Mouse (Mus musculus) C2C12 (cell line): Measurements from ENCODE around the gene Nav2. TPM values are rescaled to one million over a fixed set of nuclear protein-coding genes. Genes with fewer than 3 reads are reported as not detected.

Source experiments
- H3K27me3 ChIP-seq: one replicate; pipeline ENCODE4 v1.6.1; 2011; ENCODE audit not compliant: control insufficient read depth, insufficient read depth, insufficient read length
- H3K36me3 ChIP-seq: one replicate; pipeline ENCODE4 v1.6.1; 2011; ENCODE audit not compliant: control insufficient read depth, insufficient read depth
- H3K4me3 ChIP-seq: one replicate; pipeline ENCODE4 v1.5.1; 2011; ENCODE audit warnings: mild to moderate bottlenecking, control low read depth; ENCODE audit not compliant: poor library complexity, insufficient read depth, severe bottlenecking
- H3K79me2 ChIP-seq: one replicate; pipeline ENCODE4 v1.6.1; 2011; ENCODE audit not compliant: control insufficient read depth, insufficient read depth
- H3K79me3 ChIP-seq: one replicate; pipeline ENCODE4 v1.6.1; 2011; ENCODE audit warnings: low read depth, control low read depth
- H3ac ChIP-seq: one replicate; pipeline ENCODE3; 2011; ENCODE audit warnings: low read depth; ENCODE audit not compliant: control insufficient read depth, insufficient read length
- CEBPB ChIP-seq: IDR thresholded peaks from one replicate; pipeline ENCODE4 v1.6.1; 2011; ENCODE audit warnings: low read depth, mild to moderate bottlenecking, control low read depth, moderate library complexity
- CTCF ChIP-seq: IDR thresholded peaks from one replicate; pipeline ENCODE4 v1.5.1; 2011; ENCODE audit not compliant: control insufficient read depth, insufficient read depth, insufficient read length
- FOSL1 ChIP-seq: IDR thresholded peaks from one replicate; pipeline ENCODE4 v1.8.0; 2011; ENCODE audit warnings: mild to moderate bottlenecking, low read length; ENCODE audit not compliant: poor library complexity, insufficient read depth, severe bottlenecking
- MAX ChIP-seq: IDR thresholded peaks from one replicate; pipeline ENCODE4 v1.6.1; 2011; ENCODE audit warnings: mild to moderate bottlenecking, control low read depth
- MYOD1 ChIP-seq: IDR thresholded peaks from one replicate; pipeline ENCODE4 v1.6.1; 2011; ENCODE audit warnings: low read depth; ENCODE audit not compliant: control insufficient read depth, insufficient read length
- MYOG ChIP-seq: IDR thresholded peaks from one replicate; pipeline ENCODE4 v1.6.1; 2011; ENCODE audit not compliant: control insufficient read depth, insufficient read length; ENCODE audit errors: extremely low read depth
- USF1 ChIP-seq: IDR thresholded peaks from one replicate; pipeline ENCODE4 v1.6.1; 2011; ENCODE audit warnings: low read depth, mild to moderate bottlenecking, control low read depth, moderate library complexity
- polyA plus RNA-seq: library from polyadenylated mRNA; unstranded; fragments of >200 nt; fragmentation: generic; extraction: Trizol; gene quantifications from one replicate; pipeline ENCODE4 v1.2.1, GENCODE M21; 2012; ENCODE audit warnings: missing spikeins

Nav2 gene
- polyA plus RNA-seq, 1 experiment = 4.7 TPM

- no peaks in the 10 kb centered on the region for H3K27me3 ChIP-seq
- H3K79me2 ChIP-seq = peaks cover 6% of the 10 kb centered on the region
- H3ac ChIP-seq = no peak overlapping the region
- peaks cover 4% of the 10 kb centered on the region for H3K79me3 ChIP-seq
- H3K4me3 ChIP-seq = no peak overlapping the region
- no peak for TF ChIP-seq CTCF
- no peak for TF ChIP-seq FOSL1
- no peak for TF ChIP-seq CEBPB
- no peak for TF ChIP-seq USF1
- TF ChIP-seq MAX = no peak
- no peak for TF ChIP-seq MYOG
- H3K36me3 ChIP-seq = no peaks in the 10 kb centered on the region
These were observed 411.5 kb downstream of the Nav2 start for GRCm38 (mm10) chr7:49319981-49320380.

DNA sequence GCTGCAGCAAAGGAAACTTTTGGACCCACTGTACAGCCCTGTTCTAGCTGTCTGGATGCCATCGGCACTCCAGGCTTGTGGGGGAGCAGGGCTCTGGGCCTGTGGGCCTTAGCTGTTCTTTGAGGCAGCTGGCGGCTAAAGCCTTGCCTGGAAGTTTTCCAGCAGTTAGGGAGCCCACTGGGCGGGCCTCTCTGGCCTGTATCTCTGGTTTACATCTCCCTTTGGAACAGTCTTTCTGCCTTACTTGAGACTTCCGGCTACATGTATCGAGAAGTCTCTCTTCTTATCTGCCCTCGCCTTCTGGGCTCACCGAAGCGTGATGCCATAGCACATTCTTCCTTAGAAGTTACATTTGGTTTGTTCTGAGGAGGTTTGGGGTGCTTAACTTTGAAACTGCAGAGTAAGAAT is 412.6 kb downstream of the Nav2 start:
- no peak for TF ChIP-seq CTCF
- TF ChIP-seq USF1 = no peak
- no peak for TF ChIP-seq CEBPB
- TF ChIP-seq MYOD1 = no peak
- no peak for TF ChIP-seq MYOG
- no peak for TF ChIP-seq FOSL1
- TF ChIP-seq MAX = no peak
- Histone ChIP-seq H3K79me2 (peaks cover 6% of the 10 kb centered on the region), H3K4me3 (no peak overlapping the region), H3K36me3 (no peaks in the 10 kb centered on the region), H3K79me3 (peaks cover 4% of the 10 kb centered on the region), H3K27me3 (no peaks in the 10 kb centered on the region), H3ac (no peak overlapping the region)

DNA sequence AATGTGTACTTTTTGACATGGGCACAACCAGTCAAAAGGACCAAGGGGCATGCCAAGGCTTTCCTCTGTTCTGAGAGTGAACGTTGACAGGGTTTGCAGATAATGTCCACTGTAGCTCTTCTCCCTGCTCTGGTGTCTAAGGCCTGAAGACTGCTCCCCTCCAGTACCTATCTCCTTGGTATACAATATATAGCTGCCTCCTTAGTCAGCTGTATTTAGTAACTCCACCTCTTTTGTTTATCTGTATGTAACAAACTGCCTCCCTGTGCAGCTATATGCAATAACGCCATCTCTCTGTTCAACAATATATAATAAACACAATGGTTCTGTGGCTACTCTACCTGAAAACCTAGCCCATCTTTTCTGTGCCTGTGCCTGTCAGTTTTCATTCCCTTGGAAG is 413.7 kb downstream of the Nav2 start:
- Histone ChIP-seq H3K4me3 (no peak overlapping the region), H3K36me3 (no peaks in the 10 kb centered on the region), H3K79me3 (peaks cover 4% of the 10 kb centered on the region), H3K27me3 (no peaks in the 10 kb centered on the region), H3K79me2 (peaks cover 8% of the 10 kb centered on the region), H3ac (no peak overlapping the region)
- TF ChIP-seq MAX (no peak), CTCF (no peak), CEBPB (no peak), MYOG (no peak), FOSL1 (no peak), USF1 (no peak), MYOD1 (no peak)

DNA sequence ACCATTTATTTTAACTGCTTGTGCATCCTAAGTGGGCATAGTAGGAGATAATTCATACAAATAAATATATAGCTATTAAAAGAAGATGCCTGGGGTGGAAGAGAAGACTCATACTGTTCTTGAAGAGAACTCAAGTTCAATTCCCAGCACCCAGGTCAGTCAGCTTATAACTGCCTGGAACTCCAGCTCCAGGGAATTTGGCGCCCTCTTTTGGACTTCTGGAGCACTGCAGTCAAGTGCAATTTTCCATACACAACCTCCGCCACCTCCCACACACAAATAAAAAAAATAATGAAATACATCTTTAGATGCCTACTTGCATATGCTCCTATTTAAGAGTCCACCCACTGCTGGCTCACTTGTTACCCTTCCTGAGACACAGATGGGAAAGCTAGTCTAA is 416.1 kb downstream of the Nav2 start:
- H3K79me3 ChIP-seq = peaks cover 4% of the 10 kb centered on the region
- no peaks in the 10 kb centered on the region for H3K36me3 ChIP-seq
- H3K27me3 ChIP-seq = no peaks in the 10 kb centered on the region
- TF ChIP-seq FOSL1 (no peak), CTCF (no peak), MAX (no peak), MYOD1 (no peak), USF1 (no peak), MYOG (no peak), CEBPB (no peak)
- H3K4me3 ChIP-seq = no peak overlapping the region
- H3ac ChIP-seq = no peak overlapping the region
- peaks cover 15% of the 10 kb centered on the region for H3K79me2 ChIP-seq

- TF ChIP-seq CTCF (no peak), MYOD1 (no peak), CEBPB (no peak), FOSL1 (no peak), USF1 (no peak), MYOG (no peak), MAX (no peak)
- Histone ChIP-seq H3K4me3 (no peak overlapping the region), H3K79me3 (peaks cover 4% of the 10 kb centered on the region), H3K79me2 (peaks cover 22% of the 10 kb centered on the region), H3ac (no peak overlapping the region), H3K36me3 (no peaks in the 10 kb centered on the region), H3K27me3 (no peaks in the 10 kb centered on the region)
These were observed 417.7 kb downstream of the Nav2 start for GRCm38 (mm10) chr7:49326136-49326722.
